Mouse (Mus musculus) kidney, postnatal 0 days (tissue): ENCODE measurements around the gene Krt83. TPM values are rescaled to one million over a fixed set of nuclear protein-coding genes. Genes with fewer than 3 reads are reported as not detected.

ENCODE experiments used
- ATAC-seq: fragments of 200-750 bp; cut with Nextera tagmentation; replicated peaks from 2 replicates; pipeline ENCODE4 v1.8.0; 2017; ENCODE audit warnings: low read depth, moderate number of reproducible peaks, moderate TSS enrichment, moderate library complexity; ENCODE audit not compliant: low FRiP score
- DNase-seq: peaks from one replicate; pipeline ENCODE4 v3.0.0-alpha.2; 2016; ENCODE audit warnings: low spot score
- H3K27ac ChIP-seq: fragments of 300-500 bp; sonication (generic); 2 replicates; pipeline ENCODE4 v1.5.1; 2014; ENCODE audit warnings: mild to moderate bottlenecking
- H3K27me3 ChIP-seq: fragments of 300-500 bp; sonication (generic); 2 replicates; pipeline ENCODE4 v1.6.1; 2014; ENCODE audit warnings: low read length, mixed read lengths; ENCODE audit not compliant: insufficient read depth
- H3K36me3 ChIP-seq: fragments of 300-500 bp; sonication (generic); 2 replicates; pipeline ENCODE4 v1.6.1; 2014; ENCODE audit warnings: low read length, mixed read lengths; ENCODE audit not compliant: insufficient read depth
- H3K4me1 ChIP-seq: fragments of 300-500 bp; sonication (generic); replicated peaks from 2 replicates; pipeline ENCODE4 v1.6.1; 2014; ENCODE audit warnings: antibody characterized with exemption, low read length, mixed read lengths; ENCODE audit not compliant: insufficient read depth
- H3K4me2 ChIP-seq: fragments of 300-500 bp; sonication (generic); 2 replicates; pipeline ENCODE4 v1.6.1; 2014; ENCODE audit warnings: mild to moderate bottlenecking, low read length, moderate library complexity, mixed read lengths
- H3K4me3 ChIP-seq: fragments of 300-500 bp; sonication (generic); replicated peaks from 2 replicates; pipeline ENCODE4 v1.5.1; 2014; ENCODE audit warnings: low read depth, low read length
- H3K9ac ChIP-seq: fragments of 300-500 bp; sonication (generic); 2 replicates; pipeline ENCODE4 v1.6.1; 2014; ENCODE audit warnings: low read depth, low read length
- H3K9me3 ChIP-seq: fragments of 300-500 bp; sonication (generic); replicated peaks from 2 replicates; pipeline ENCODE4 v1.6.1; 2016; ENCODE audit warnings: low read length, inconsistent platforms, mixed read lengths
- CTCF ChIP-seq: IDR thresholded peaks from 2 replicates; pipeline ENCODE4 v1.5.1; 2016; ENCODE audit warnings: antibody characterized with exemption, low read depth, mild to moderate bottlenecking, moderate library complexity
- WGBS: fragments of 180-500 bp; shearing (Covaris S2); extraction: QIAGEN DNeasy Blood & Tissue Kit; methylation state at CpG from one replicate; pipeline ENCODE4 v1.1.7; 2014; 5-methylcytosine and 5-hydroxymethylcytosine counted together
- polyA plus RNA-seq: library from polyadenylated mRNA; unstranded; fragments of >200 nt; fragmentation: Nextera tagmentation; extraction: Ambion mirVana; gene quantifications from 2 replicates; pipeline ENCODE4 v1.2.1, GENCODE M21; 2015

Krt83 gene
- polyA plus RNA-seq, 1 experiment from 2014 or later = not detected

DNA sequence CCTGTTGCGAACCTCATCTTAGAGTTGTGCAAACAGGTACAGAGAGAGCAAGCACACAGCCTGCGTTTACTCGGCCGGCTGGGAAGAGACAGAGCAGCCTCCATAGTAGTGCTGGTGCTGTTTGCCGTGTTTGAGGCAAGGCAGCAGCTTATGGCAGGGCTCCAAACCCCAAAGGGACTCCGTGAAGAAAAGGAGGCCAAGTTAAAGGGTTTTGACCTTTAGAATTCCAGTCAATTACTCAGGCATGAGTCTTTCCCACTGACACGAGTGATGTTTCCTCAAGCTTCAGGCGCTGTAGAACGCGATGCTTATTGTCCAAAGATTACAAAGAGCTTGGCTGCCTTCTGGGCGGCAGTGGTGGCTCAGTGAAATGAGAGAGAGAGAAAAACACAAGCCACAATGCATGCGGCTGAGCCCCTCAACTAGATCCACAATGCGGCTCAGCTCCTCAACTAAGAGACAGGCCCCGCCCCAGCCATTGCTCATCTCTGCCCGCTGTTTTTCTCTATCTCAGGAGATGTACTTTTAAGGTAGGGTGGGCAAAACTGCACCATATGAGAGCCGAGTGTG is 32.9 kb downstream of the Krt83 start:
- H3K4me2 ChIP-seq = no peak overlapping the region
- no peaks in the 10 kb centered on the region for H3K27me3 ChIP-seq
- H3K4me1 ChIP-seq = no peaks in the 10 kb centered on the region
- ATAC-seq (no peak), DNase-seq (peak; percentile 64)
- no peaks in the 10 kb centered on the region for H3K36me3 ChIP-seq
- H3K9ac ChIP-seq = no peak overlapping the region
- no peak for TF ChIP-seq CTCF
- no peak overlapping the region for H3K4me3 ChIP-seq
- H3K27ac ChIP-seq = no peak overlapping the region
- H3K9me3 ChIP-seq = no peaks in the 10 kb centered on the region
- 49% methylated on average over 16 of the region's 16 CpGs for WGBS

- Histone ChIP-seq H3K4me2 (no peak overlapping the region), H3K9ac (no peak overlapping the region), H3K4me3 (no peak overlapping the region), H3K36me3 (no peaks in the 10 kb centered on the region), H3K27ac (no peak overlapping the region), H3K27me3 (no peaks in the 10 kb centered on the region), H3K9me3 (no peaks in the 10 kb centered on the region), H3K4me1 (no peaks in the 10 kb centered on the region)
- ATAC-seq = no peak
- no peak for DNase-seq
- no peak for TF ChIP-seq CTCF
- 93% methylated on average over 6 of the region's 6 CpGs for WGBS
These were observed 35.4 kb downstream of the Krt83 start for GRCm38 (mm10) chr15:101455891-101456290.

GRCm38 (mm10) chr15:101455292-101455691 is 36.0 kb downstream of the Krt83 start:
- no peaks in the 10 kb centered on the region for H3K36me3 ChIP-seq
- H3K27ac ChIP-seq = no peak overlapping the region
- TF ChIP-seq CTCF = no peak
- ATAC-seq (no peak), DNase-seq (peak; percentile 41)
- H3K4me2 ChIP-seq = no peak overlapping the region
- 56% methylated on average over 2 of the region's 2 CpGs for WGBS
- no peaks in the 10 kb centered on the region for H3K9me3 ChIP-seq
- no peak overlapping the region for H3K9ac ChIP-seq
- H3K4me3 ChIP-seq = no peak overlapping the region
- no peaks in the 10 kb centered on the region for H3K27me3 ChIP-seq
- no peaks in the 10 kb centered on the region for H3K4me1 ChIP-seq

- H3K9ac ChIP-seq = no peak overlapping the region
- DNase-seq = no peak
- no peak overlapping the region for H3K27ac ChIP-seq
- H3K4me1 ChIP-seq = no peaks in the 10 kb centered on the region
- no peak overlapping the region for H3K4me3 ChIP-seq
- 85% methylated on average over 8 of the region's 8 CpGs for WGBS
- no peaks in the 10 kb centered on the region for H3K27me3 ChIP-seq
- H3K9me3 ChIP-seq = no peaks in the 10 kb centered on the region
- no peak for TF ChIP-seq CTCF
- no peak overlapping the region for H3K4me2 ChIP-seq
- no peak for ATAC-seq
- no peaks in the 10 kb centered on the region for H3K36me3 ChIP-seq
These were observed 36.5 kb downstream of the Krt83 start for GRCm38 (mm10) chr15:101454774-101455173.

DNA sequence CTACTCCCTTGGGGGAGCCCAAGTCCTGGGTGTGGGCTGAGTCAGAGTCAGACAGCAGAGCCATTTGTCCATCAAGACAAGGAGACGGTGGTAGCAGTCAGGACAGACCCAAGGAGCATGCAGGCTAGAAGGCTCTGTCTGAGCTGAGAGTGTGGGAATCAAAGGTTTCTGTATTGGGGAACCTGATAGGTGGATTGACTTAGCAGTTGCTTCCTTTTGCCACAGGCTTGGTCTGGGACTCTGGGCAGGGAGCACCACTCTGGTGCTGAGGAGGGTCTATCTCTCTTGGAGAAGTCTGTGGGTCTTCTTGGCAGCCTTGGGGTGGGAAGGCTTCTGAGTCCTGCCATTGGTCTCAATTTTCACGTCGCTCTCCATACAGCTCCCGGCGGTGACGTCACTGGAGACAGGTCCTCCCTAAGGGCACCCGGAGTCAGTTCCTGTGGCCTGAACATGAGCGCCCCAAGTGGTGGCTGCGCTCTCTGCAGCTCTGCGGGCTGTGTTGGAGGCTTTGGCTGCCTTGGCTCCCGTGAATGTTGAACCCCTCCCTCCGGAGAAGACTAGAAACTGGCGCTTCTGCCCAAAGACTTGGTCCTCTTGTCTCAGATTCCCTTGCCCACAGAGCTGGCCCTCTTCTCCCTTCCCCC is 38.1 kb downstream of the Krt83 start:
- H3K27ac ChIP-seq = no peak overlapping the region
- WGBS = 5% methylated on average over 13 of the region's 13 CpGs
- TF ChIP-seq CTCF = peak; percentile 81
- H3K27me3 ChIP-seq = no peaks in the 10 kb centered on the region
- no peaks in the 10 kb centered on the region for H3K9me3 ChIP-seq
- no peaks in the 10 kb centered on the region for H3K36me3 ChIP-seq
- H3K4me3 ChIP-seq = no peak overlapping the region
- no peak overlapping the region for H3K4me2 ChIP-seq
- DNase-seq (peak; percentile 70), ATAC-seq (peak; percentile 78)
- H3K9ac ChIP-seq = no peak overlapping the region
- H3K4me1 ChIP-seq = no peaks in the 10 kb centered on the region

DNA sequence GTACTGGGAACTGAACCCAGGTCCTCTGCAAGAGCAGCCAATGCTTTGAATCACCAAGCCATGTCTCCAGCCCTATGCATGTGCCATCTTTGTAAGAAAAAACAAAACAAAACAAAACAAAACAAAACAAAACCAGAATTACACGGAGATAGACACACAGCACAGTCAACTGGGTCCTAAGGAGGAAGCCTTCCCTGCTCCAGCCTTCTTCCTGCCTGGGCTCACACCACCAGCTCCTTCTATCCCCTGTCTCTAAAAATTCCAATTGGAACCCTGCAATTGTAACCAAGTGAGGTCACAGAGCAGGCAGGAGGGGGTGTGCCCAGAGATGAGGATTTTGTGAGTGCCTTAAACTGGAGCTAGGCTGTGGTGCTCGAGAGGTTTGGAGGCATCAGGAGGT is 43.9 kb downstream of the Krt83 start, which contains the start of gene Krt88:
Gene Krt88, plus strand, starts transcription at position 301 of the 400 bp plus-strand sequence.
- DNase-seq (no peak), ATAC-seq (no peak)
- WGBS = 52% methylated on average over 2 of the region's 2 CpGs
- Histone ChIP-seq H3K27me3 (no peaks in the 10 kb centered on the region), H3K9me3 (no peaks in the 10 kb centered on the region), H3K27ac (no peak within 1 kb of the TSS), H3K9ac (no peak within 1 kb of the TSS), H3K4me1 (no peaks in the 10 kb centered on the region), H3K4me3 (no peak within 1 kb of the TSS), H3K4me2 (no peak within 1 kb of the TSS), H3K36me3 (no peaks in the 10 kb centered on the region)
- no peak for TF ChIP-seq CTCF
